Mouse (Mus musculus): ENCODE results near the gene Nuak1. TPM values are rescaled to one million over a fixed set of nuclear protein-coding genes. Genes with fewer than 3 reads are reported as not detected.
"Not testable (repeated sequence)": the region's sequence is repeated elsewhere in the genome, so short reads cannot be mapped to it uniquely, and the experiment has no call there.

Nuak1 gene
- total RNA-seq (2018; cell fraction: chromatin; rRNA removed), result 1 to 10 TPM; 1.2 to 9.6 (median 6.5) TPM
- 1 to 10 TPM; 1.3 to 8.7 (median 5.2) TPM for total RNA-seq (2018; cell fraction: cytosol; rRNA removed)
- 10 to 100 TPM in 3 of 26 experiments, 1 to 10 TPM in 23; 2.1 to 13.0 (median 6.1) TPM for total RNA-seq (2018; cell fraction: nucleus; rRNA removed)
- polyA plus RNA-seq (2018), result 3.9 to 5.7 TPM (median 4.6 TPM) in 3 replicates

DNA sequence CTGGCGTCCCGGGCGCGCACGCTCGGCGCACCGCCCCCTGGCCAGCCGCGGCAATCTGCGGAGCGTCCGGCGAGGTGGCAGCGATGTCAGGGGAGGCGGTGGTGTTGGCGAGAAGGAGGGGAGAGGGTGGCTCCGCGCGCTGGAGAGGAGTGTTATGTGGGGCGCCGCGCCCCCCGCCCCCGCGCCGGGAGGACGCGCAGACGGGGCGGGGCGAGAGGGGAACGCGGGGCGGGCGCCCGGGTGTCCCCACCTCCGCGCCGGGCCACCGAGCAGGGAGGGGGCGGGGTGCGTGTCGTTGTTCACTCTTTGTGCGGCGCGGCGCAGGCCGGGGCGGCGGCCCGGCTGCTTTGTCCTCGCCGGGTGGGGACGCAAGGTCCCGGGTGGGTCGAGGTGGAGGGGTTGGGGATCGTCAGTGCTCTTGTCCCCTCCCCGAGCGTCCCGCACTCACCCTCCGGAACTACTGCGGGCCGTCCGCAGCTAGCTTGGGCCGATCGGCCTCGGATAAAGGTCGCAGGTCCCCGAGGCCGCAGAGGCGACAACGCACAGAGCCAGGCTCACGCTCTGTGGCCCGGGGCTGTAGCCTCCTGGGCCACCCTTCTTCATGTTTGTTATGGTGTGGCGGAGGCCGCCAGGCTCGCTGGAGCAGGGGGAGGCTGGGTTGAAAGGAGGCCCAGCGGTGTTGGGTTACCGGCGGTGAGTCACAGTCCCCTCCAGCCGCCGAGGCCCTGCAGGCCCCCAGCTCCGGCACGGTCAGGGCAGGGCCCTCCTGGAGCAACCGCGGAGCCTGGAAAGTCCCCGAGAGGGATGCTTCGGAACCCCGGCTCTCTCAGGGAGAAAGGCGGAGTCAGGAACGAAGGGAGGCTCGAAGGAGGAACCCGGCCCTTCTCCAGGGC lies at the start of gene Nuak1:
TSS of gene Nuak1 (minus strand) at position 57 of the 893 bp plus-strand sequence.
- Histone ChIP-seq H3K4me3 (ENCODE audit: inconsistent target) (peak within 1 kb of the TSS; percentile 40), H3K27ac (0 out of 2 replicates have a peak within 1 kb of the TSS, but pooled peaks have one; percentile 15), H3K79me2 (ENCODE audit: inconsistent target) (peaks cover 19% of the 10 kb centered on the region; the same call in 1 of the 2 replicates), H3K36me3 (ENCODE audit: inconsistent target) (no peaks in the 10 kb centered on the region)
- whole genome bisulfite sequencing (ENCODE audit: missing documents), result 1% methylated on average over 84 of the region's 94 CpGs

DNA sequence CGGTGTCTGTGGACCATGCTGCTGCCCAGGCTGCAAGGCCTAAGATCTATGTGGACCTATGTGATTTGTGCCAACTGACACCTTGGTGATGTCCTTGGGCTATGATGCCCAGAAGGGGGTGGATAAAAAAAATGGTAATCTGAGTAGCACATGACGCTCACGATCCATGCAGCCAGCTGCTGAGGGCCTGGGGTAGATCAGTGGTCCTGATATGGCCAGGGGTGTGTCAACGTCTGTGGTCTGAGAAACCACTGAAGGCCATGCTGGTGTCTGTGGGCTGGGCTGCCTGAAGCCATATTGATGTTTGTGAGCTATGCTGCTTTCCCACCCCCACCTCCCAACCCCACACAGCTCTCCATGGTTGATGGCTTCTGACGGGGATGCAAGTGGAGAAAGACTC lies 49.7 kb upstream of the Nuak1 start:
- H3K4me3 ChIP-seq (ENCODE audit: inconsistent target), result no peak overlapping the region
- 79% methylated on average over 5 of the region's 5 CpGs for WGBS (ENCODE audit: missing documents)
- H3K79me2 ChIP-seq (ENCODE audit: inconsistent target), result no peaks in the 10 kb centered on the region
- no peak overlapping the region for H3K27ac ChIP-seq
- H3K36me3 ChIP-seq (ENCODE audit: inconsistent target), result no peaks in the 10 kb centered on the region

DNA sequence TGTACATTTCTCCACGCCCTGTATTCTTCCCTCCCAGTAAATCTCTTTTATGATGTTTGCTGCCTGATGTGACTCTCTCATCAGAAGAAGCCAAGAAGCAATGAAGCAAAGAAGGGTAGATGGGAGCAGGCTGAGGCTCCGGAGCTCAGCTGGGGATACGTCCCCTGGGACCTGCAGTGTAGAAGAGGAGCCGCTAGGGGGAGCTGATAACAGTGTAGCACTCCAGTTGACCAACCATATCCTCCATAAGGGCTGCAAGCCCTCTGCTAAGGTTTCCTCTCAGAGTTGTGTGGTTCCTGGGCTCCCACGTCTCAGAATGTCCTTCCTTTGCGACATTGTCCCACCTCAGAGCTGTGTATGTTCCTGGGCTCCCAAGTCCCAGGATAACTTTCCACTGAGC lies 47.9 kb upstream of the Nuak1 start:
- Histone ChIP-seq H3K36me3 (ENCODE audit: inconsistent target) (no peaks in the 10 kb centered on the region), H3K79me2 (ENCODE audit: inconsistent target) (no peaks in the 10 kb centered on the region), H3K27ac (no peak overlapping the region), H3K4me3 (ENCODE audit: inconsistent target) (no peak overlapping the region)
- WGBS (ENCODE audit: missing documents), result 28% methylated on average over 6 of the region's 6 CpGs

DNA sequence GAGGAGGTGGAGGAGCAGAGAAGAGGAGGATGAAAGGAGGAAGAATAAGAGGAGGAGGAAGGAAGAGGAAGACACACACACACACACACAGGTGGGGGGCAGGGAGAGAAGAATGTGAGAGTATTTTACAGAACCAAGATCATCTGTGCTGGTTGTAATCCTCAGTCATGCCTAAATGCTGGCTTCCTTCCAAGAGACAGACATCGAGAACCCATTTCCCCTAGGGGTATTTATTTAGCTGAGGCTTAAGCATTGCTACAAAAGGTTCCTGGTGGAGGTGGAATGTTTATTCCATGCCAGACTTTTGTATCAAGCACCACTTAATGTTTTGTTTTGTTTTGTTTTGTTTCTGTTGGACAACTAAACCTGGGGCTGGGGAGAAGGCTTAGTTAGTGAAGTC lies 44.3 kb upstream of the Nuak1 start:
- no peak overlapping the region for H3K4me3 ChIP-seq (ENCODE audit: inconsistent target)
- WGBS (ENCODE audit: missing documents), result 38% methylated on average over 1 of the region's 1 CpGs
- H3K36me3 ChIP-seq (ENCODE audit: inconsistent target), result no peaks in the 10 kb centered on the region
- H3K79me2 ChIP-seq (ENCODE audit: inconsistent target), result no peaks in the 10 kb centered on the region
- no peak overlapping the region for H3K27ac ChIP-seq

DNA sequence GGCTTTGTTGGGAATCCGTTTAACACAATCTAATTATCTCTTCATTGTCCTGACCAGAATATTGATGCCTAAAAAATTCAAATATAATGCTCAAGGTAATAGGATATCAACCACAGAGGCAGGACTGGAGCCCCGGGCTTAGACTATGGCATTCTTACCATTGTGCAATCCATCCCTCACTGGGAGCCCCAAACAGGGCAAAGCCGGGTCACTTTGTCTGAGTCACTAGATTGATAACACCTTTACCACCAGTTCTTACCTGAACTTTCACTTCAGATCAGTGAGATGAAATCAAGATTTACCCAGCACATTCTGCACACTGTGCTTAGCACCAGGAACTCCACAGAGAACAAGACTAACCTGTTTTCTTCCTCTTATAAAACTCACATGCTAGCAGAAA lies 43.2 kb upstream of the Nuak1 start:
- Histone ChIP-seq H3K27ac (no peak overlapping the region), H3K79me2 (ENCODE audit: inconsistent target) (no peaks in the 10 kb centered on the region), H3K36me3 (ENCODE audit: inconsistent target) (no peaks in the 10 kb centered on the region), H3K4me3 (ENCODE audit: inconsistent target) (no peak overlapping the region)
- WGBS (ENCODE audit: missing documents), result 80% methylated on average over 3 of the region's 3 CpGs

DNA sequence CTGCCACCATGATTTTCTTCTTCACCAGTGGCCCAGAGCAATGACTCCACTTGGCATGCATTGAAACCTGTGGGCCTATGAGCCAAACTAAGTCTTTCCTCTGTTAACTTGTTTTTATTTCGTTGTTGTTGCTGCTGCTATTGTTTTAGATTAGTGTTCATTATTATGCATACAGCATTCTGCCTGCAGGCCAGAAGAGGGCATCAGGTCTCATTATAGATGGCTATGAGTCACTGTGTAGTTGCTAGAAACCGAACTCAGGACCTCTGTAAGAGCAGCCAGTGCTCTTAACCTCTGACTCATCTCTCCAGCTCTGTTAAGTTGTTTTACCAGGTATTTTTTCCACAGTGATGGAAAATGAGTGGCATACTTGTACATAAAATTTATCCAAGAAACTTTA lies 42.7 kb upstream of the Nuak1 start:
- 77% methylated on average over 2 of the region's 2 CpGs for WGBS (ENCODE audit: missing documents)

DNA sequence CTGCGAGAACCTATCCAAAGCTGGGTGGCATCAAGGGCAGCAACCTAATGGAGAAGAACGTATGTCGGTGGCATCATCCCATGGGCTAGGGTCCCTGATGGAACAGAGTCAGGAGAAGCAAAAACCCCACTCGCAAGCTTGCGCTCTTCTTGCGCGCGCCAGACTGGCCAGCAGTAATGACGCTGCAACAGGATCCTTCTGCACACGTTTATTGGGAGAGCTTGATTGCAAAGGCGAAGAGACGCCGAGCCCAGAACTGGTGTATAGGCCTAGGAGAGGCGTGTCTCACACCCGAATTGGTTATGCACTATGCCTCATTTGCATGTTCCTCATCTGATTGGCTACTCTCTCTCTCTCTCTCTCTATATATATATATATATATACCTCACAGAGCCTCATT lies 42.0 kb upstream of the Nuak1 start:
- not testable (repeated sequence) for H3K36me3 ChIP-seq (ENCODE audit: inconsistent target); H3K27ac ChIP-seq; H3K4me3 ChIP-seq (ENCODE audit: inconsistent target); H3K79me2 ChIP-seq (ENCODE audit: inconsistent target)
- 88% methylated on average over 15 of the region's 15 CpGs for WGBS (ENCODE audit: missing documents)

More for the DNA sequence above, 42.7 kb upstream of the Nuak1 start:
- Histone ChIP-seq H3K79me2 (ENCODE audit: inconsistent target) (no peaks in the 10 kb centered on the region), H3K27ac (no peak overlapping the region), H3K36me3 (ENCODE audit: inconsistent target) (no peaks in the 10 kb centered on the region), H3K4me3 (ENCODE audit: inconsistent target) (no peak overlapping the region)

DNA sequence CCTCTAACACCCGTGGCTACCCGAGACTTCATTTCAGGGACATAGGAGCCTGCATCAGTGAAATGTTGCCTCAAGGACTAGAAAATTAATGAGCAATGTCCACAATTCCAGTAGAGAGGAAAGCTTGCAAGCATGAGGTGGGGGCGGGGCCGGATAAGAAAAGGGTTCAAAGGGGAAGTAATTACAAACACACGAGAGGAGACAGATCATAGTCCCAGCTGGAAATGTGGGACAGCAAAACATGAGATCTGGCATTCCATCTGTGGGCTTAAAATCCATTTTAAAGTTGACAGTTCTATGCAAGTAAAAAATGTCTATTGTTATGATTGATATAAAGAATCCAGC lies 40.9 kb upstream of the Nuak1 start:
- Histone ChIP-seq H3K79me2 (ENCODE audit: inconsistent target) (no peaks in the 10 kb centered on the region), H3K36me3 (ENCODE audit: inconsistent target) (no peaks in the 10 kb centered on the region), H3K4me3 (ENCODE audit: inconsistent target) (no peak overlapping the region), H3K27ac (peak overlapping the region; percentile 28)
- 58% methylated on average over 5 of the region's 5 CpGs for WGBS (ENCODE audit: missing documents)

DNA sequence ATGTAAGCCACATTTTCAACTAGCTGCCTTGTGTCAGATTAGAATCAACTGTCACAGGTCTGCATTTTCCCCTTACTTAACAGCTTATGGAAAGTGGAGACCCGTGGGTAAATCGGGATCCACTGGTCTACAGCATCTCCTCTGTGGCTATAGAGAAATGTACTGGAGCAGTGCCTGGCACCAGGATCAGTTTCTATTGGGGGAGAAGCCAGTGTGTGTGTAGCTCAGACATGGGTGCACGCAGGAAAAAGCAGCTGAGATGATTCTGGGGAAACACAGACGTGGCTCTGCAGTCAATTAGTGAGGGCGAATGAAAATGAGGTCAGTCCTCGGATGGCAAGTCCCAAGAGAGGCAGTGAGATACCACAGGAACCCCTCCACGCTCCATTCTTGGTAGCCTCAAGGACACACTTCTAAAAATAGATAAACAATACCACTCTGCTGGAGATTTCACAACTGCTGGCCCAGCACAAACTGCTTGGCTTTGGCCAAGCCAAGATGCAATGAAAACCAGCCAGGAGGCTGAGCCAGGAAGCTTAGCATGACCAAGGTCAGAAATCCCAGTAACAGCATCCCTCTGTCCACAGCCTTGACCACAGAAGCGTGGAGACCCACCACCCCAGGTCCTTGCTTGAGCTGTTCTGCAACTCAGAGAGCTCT lies 40.4 kb upstream of the Nuak1 start:
- Histone ChIP-seq H3K79me2 (ENCODE audit: inconsistent target) (no peaks in the 10 kb centered on the region), H3K36me3 (ENCODE audit: inconsistent target) (no peaks in the 10 kb centered on the region), H3K27ac (peak overlapping the region; percentile 28), H3K4me3 (ENCODE audit: inconsistent target) (no peak overlapping the region)
- WGBS (ENCODE audit: missing documents), result 36% methylated on average over 8 of the region's 8 CpGs

DNA sequence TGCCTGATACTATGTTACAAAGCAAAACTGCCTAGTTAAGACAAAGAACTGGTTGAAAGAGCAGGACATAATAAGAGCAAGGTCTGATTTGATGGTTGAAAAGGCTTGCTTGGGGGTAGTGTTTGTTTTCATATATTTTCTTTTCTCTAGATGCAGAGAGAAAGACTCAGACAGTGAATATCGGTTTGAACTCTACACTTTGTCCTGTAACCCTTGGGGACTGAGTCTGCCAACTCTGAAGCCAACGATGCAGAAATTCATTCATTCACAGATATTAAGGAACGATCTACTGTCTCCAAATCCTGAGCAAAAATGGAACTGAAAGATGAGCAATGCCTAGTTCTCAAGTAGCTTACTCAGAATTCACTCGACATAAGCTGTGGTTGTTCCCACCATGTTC lies 39.7 kb upstream of the Nuak1 start:
- no peaks in the 10 kb centered on the region for H3K36me3 ChIP-seq (ENCODE audit: inconsistent target)
- H3K4me3 ChIP-seq (ENCODE audit: inconsistent target), result no peak overlapping the region
- H3K79me2 ChIP-seq (ENCODE audit: inconsistent target), result no peaks in the 10 kb centered on the region
- H3K27ac ChIP-seq, result 0 out of 2 replicates have a peak overlapping the region, but pooled peaks have one; percentile 28
- 61% methylated on average over 4 of the region's 4 CpGs for WGBS (ENCODE audit: missing documents)

DNA sequence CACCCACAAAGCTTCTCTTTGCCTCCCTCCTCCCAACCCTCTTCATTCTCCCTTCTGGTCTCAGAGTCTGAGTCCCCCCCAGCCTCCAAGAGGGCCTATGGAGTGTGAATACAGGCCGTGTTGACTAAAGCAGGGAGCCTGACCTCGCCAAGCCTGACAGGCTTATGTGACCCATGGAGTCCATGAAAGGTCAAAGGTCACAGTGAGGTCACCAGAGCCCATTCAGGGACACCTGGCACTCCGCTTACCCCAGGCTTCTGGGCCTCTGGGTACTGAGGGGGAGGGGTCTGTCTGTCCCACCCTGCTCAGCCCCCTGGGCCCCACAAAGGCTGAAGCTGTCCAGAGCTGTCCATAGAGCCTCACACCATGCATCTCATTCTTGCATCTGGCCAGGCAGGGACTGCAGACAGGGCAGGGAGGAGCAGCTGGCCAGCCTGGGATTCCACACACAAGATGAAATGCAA lies 37.2 kb upstream of the Nuak1 start:
- Histone ChIP-seq H3K79me2 (ENCODE audit: inconsistent target) (no peaks in the 10 kb centered on the region), H3K4me3 (ENCODE audit: inconsistent target) (no peak overlapping the region), H3K27ac (no peak overlapping the region), H3K36me3 (ENCODE audit: inconsistent target) (no peaks in the 10 kb centered on the region)
- WGBS (ENCODE audit: missing documents), result 84% methylated on average over 3 of the region's 3 CpGs

DNA sequence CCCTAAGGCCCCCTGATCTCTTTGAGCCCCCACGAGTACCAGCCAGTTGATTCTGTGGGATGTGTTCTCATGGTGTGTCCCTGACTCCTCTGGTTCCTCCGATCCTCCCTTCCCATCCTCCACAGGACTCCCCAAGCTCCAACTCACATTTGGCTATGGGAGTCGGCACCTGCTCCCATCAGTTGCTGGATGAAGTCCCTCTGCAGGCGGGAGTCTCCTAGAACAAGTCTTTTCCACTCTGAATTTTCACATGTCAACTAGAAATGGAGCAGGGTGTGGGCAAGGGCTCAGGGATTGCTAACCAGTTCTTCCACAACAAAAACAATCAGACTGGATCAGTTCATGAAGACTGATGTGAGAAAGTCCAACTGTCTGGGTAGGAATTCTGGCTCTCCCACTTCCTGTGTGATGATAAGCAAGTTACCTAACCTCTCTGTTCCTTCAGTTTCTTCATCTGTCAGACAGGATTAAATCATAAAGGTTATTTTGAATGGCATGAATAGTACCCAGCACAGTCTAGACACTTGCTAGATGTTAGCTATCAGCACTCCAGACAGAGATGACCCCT lies 36.7 kb upstream of the Nuak1 start:
- WGBS (ENCODE audit: missing documents), result 89% methylated on average over 4 of the region's 4 CpGs
- H3K4me3 ChIP-seq (ENCODE audit: inconsistent target), result no peak overlapping the region

DNA sequence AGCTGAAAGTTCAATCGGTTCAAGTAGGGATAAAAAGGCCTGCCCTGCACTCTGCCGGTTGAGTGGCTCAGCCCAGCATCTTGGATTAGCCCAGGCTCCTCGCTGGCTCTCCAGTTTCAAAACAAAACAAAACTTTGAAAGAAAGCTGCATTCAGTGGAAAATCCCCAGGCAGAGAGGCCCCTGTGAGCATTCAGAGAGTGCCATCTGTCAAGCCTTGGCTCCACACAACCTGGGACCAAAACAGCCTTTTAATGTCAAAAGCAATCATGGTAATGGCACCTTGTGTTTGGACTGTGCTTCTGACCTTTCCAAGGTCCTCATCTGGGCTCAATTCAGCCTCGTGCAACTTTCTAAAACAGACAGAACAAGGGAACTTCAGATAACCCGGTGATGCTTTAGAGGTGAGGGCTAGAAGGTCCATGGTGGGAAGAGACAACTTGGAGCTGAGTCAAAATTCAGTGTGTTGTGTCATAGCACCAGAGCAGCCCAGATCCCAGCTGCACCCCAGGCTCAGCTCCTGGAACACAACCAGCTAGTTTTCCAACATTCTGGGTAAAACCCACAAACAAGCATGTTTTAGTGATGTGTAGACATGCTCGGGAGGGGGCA lies 27.3 kb upstream of the Nuak1 start:
- H3K27ac ChIP-seq, result no peak overlapping the region
- no peak overlapping the region for H3K4me3 ChIP-seq (ENCODE audit: inconsistent target)
- no peaks in the 10 kb centered on the region for H3K36me3 ChIP-seq (ENCODE audit: inconsistent target)
- WGBS (ENCODE audit: missing documents), result 88% methylated on average over 6 of the region's 6 CpGs
- no peaks in the 10 kb centered on the region for H3K79me2 ChIP-seq (ENCODE audit: inconsistent target)

More for the DNA sequence above, 36.7 kb upstream of the Nuak1 start:
- Histone ChIP-seq H3K79me2 (ENCODE audit: inconsistent target) (no peaks in the 10 kb centered on the region), H3K36me3 (ENCODE audit: inconsistent target) (no peaks in the 10 kb centered on the region), H3K27ac (no peak overlapping the region)

DNA sequence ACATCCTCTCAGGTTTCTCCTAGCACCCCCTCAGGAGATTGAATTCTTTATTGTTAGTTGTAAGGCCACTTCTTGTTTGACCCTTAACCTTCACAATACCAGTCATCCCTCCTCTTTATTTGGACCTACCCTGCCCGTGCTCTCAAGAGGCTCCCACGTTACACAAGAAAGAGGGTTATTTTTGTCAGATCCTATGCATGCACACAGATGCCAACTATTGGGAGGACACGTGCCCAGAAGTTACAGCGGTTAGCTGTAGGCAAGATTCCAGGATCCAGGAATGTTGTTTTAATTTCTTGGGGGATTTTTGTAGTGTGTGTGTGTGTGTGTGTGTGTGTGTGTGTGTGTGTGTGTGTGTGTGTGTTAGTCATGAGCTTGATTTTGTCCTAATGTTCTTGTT lies 25.1 kb upstream of the Nuak1 start:
- Histone ChIP-seq H3K36me3 (ENCODE audit: inconsistent target) (no peaks in the 10 kb centered on the region), H3K27ac (no peak overlapping the region), H3K79me2 (ENCODE audit: inconsistent target) (no peaks in the 10 kb centered on the region), H3K4me3 (ENCODE audit: inconsistent target) (no peak overlapping the region)
- WGBS (ENCODE audit: missing documents), result 87% methylated on average over 4 of the region's 4 CpGs

Measured in macrophage (primary cell).